Mouse (Mus musculus) embryo, embryonic 10 days (tissue): ENCODE results near the gene Ddah1.
"Not testable (repeated sequence)": the region's sequence is repeated elsewhere in the genome, so short reads cannot be mapped to it uniquely, and the experiment has no call there.

Source experiments
- DNase-seq: peaks from one replicate; pipeline ENCODE4 v3.0.0-alpha.2; 2015; ENCODE audit warnings: low spot score

Ddah1 gene

DNA sequence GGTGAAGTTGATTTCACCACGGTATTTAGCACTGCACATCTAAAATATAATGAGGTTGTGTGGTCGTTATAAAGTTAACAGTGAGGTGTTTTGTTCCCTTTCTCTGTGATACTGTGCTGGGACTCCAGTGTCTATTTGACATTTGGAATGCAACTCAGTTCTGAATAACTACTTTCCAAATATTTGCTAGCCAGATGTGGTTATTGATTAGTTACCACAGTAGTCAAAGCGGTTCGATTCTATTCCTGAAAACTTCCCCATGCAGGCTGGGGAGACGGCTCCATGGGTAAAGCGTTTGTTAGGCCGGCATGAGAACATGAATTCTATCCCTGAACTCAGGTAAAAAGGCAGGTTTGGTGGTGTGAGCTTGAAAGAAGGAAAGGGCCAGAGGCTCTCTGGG lies 154.0 kb downstream of the Ddah1 start:
- no peak for DNase-seq

DNA sequence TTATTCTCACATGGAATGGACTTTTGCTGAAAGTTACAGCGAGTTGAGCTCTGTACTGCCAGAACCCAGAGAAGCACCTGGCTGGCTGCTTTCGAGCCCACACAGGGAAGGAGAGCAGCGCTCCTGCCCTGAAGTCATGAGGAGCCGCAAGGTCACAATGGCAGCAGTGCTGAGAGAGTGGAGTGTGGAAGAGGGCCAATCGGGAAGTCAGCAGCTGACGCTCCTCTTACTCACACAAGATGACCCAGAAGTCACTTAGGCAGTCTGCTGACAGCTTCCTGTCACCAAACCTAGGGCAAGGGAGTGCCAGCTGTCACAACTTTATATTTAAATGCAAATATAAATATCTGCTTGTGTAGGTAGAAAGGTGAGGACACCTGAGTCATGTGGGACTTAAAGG lies 154.8 kb downstream of the Ddah1 start:
- no peak for DNase-seq

DNA sequence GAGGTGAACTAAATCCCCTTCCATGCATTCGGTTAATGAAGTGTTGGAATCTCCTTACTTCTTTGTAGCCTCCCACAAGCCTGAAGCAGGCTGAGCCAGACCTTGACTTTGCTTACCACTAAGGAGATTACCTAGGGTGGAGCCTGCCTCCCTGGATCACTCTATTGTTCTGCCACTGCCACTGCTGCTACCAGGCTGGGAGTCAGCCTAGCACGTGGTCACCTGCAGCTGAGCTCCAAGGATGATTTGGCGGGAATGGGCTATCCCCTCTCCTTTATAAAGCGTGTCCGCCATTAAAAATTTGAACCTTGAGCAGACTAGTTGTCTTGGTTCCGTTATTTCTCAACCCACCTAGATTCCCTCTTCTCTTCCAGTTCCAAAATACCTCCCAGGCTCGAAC lies 155.5 kb downstream of the Ddah1 start:
- DNase-seq, result not testable (repeated sequence)

DNA sequence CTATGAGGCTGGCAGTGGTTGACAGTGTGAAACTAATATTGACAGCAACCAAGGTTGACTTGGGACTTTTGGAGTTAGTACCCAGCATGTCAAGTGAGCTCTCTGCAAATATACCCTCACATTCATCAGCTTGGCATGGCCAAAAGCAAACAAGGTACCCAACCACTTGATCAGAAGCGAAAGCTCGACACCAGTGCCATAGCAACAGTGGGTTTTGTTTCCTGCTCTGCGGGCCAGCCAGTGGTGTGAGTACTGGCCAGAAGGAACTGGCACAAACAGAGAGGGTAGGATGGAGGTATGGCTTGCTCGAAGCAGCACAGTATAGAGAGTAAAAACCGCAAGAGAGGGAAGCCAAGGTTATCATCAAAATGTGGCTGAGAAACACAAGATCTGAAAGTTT lies 157.9 kb downstream of the Ddah1 start:
- no peak for DNase-seq

GRCm38 (mm10) chr3:145916826-145917225 lies 158.4 kb downstream of the Ddah1 start:
- no peak for DNase-seq

GRCm38 (mm10) chr3:145922019-145922854 lies 163.8 kb downstream of the Ddah1 start, which contains the start of gene Bcl10:
Gene Bcl10, plus strand, starts transcription at chr3:145922804.
- no peak for DNase-seq

- no peak for DNase-seq
Measured at GRCm38 (mm10) chr3:145922971-145923370, 164.5 kb downstream of the Ddah1 start.

GRCm38 (mm10) chr3:145923874-145924577 lies 165.6 kb downstream of the Ddah1 start:
- peak; percentile 100 for DNase-seq

DNA sequence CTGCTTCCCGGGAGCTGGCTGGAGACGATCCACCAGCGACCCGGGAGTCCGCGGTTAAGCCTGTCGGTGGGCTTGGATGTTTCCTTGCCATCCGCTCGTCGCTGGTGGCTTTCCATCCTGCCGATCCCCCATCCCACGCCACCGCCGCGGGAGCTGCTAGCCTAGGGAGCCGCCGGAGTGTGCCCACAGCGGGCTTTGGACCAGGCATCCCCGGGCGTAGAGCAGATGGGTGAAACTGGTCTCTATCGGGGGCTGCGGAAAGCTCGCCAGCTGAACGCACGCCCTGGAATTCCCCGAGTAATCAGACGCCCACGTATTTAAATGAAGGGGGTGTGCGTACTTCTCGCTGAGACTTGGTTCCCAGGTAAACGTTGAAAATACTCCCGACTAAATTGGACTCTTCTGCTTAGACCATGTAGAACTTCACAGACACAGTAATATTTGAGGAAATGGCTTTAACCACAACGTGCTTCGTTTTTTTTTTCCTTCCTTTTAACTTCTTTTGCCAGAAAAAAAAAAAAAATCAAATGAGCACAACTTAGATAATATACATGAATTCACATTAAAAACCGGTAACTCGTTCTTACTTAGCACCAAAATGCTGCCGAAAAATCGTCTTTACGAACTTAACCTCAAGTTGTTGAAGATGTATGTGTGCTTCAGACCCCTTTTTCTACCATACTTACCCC lies 166.3 kb downstream of the Ddah1 start:
- peak; percentile 56 for DNase-seq

DNA sequence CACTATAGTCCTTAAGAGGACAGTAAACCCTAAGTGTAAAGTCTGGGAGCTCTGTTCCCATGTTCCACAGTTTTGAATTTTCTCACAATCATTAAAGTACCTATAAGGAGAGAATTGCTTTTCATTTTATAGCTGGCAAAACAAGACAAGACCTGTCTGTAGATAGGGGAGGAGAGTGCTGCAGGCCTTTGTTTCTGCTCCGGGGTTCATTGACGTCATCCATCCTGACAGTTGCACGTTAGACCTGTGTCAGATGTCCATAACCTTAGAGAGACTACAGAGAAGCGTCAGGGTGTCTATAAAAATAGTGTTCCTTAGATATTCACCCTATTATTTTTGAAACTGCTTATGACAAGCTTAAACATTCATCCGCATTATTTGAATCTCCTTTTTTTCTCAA lies 167.0 kb downstream of the Ddah1 start:
- DNase-seq, result no peak

DNA sequence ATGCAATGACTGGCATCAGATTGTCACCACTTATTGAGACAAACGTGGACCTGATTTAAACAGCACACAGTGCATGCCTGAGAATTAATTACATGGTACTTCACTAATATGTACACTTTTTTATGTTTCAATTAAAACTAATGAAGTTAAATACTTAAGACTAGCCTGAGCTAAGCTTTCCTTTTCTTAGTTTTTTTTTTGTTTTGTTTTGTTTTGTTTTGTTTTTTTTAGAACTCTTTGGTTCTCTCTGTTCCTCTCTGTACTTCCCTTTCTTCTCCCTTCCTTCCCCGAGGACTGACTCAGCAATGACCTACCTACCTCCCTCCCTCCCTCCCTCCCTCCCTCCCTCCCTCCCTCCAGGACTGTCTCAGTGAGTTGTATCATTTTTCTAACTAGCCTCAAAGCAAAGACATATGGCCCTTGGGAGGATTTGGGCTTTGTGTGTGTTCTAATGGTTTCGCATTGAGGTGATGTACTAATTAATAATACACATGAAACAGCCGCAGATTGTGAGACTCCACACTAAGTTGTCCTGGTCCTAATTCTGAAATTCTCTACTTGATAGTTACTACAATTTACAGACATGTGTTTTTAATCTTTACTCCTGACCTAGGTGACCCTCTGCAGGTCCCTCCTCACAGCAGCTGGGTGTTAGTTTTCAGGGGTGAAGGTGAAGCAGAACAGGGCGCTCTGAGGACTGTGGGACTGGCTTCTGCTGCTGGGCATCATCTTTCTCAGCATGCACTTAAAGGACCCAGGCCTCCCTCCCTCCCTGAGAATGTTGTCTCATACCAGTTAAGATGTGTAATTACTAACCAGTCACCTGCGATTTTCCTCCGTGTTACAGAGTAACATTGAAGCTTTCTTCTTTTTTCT lies 171.3 kb downstream of the Ddah1 start:
- peak; percentile 41 for DNase-seq

GRCm38 (mm10) chr3:145933845-145934244 lies 175.4 kb downstream of the Ddah1 start:
- no peak for DNase-seq

GRCm38 (mm10) chr3:145937505-145938404 lies 179.3 kb downstream of the Ddah1 start, which contains the start of gene 2410004B18Rik:
Gene 2410004B18Rik, plus strand, starts transcription at chr3:145938014.
- DNase-seq, result peak; percentile 91

GRCm38 (mm10) chr3:145938405-145939349 lies 180.2 kb downstream of the Ddah1 start:
- peak; percentile 54 for DNase-seq

GRCm38 (mm10) chr3:145939402-145939801 lies 180.9 kb downstream of the Ddah1 start:
- no peak for DNase-seq

DNA sequence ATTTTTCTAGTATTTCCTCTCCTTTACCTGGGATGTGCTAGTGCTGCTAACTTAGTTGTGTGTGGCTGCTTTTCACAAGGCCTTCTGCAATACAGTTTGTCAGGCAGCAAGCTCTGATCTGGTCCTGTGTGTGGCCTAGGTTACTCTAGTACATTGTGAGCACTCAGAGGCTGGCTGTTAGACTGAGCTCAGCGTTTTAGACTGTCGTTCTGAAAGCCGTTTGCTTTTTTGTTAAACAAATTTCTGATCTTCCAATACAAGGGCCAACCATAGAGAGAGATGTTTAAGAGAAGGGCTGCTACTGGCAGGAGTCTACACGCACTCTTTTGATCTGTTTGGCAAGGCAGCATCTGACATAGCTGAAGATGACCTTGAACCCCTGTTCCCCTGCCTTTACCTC lies 181.5 kb downstream of the Ddah1 start:
- no peak for DNase-seq

GRCm38 (mm10) chr3:145941971-145942370 lies 183.5 kb downstream of the Ddah1 start:
- DNase-seq, result peak; percentile 87
